In the genomic region with DNA sequence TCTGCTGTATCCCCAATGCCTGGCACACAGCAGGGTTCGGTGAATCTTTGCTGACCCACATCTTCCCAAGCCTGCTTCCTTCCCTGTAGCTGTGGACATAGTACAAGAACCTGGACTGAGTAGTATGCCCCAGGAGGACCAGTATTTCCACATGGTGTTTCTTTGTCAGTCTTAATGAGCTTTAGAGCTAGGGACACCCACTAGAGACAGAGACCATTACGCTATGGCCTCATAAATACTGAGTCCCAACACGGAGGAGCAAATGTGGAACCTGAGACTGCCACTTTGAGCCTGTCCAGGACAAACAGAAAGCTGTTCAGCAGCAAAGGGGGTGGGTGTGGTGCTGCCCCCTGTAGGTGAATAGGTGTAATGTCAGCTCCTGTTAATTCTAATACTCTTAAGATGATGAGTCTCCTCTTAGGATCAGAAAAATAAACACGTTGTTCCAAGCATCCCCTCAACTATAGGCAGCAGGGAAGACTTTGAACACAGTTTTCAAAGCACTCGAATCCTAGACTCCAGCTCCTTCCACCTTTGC, we compare ENCODE assay signal across 10 mouse cellular contexts. TPM values are rescaled to one million over a fixed set of nuclear protein-coding genes. Genes with fewer than 3 reads are reported as not detected.
DNase-seq lines count a peak whose midpoint lies in the region; ATAC-seq lines count a peak whose summit lies in the region.
"Had no signal": no experiment of that assay in that cellular context is flagged by ENCODE, and none has a peak within 500 bp of the region (broad histone marks: within the 10 kb centered on the region; RNA-seq: fewer than 3 reads in every experiment).

No protein-coding gene starts in this region.

- H3K4me2 ChIP-seq in forebrain, embryonic 14.5 days (ENCODE audit: low read length): no peak overlapping the region
- H3K4me2 ChIP-seq in neural tube, embryonic 15.5 days: no peak overlapping the region
- H3K4me2 ChIP-seq: forebrain, embryonic 15.5 days had no signal

- WGBS in forebrain, embryonic 10.5 days: 50% methylated on average over 5 of the region's 5 CpGs
- WGBS in forebrain, embryonic 14.5 days: 55% methylated on average over 5 of the region's 5 CpGs
- 48% methylated on average over 5 of the region's 5 CpGs for WGBS in neural tube, embryonic 15.5 days

- H3K27ac ChIP-seq in forebrain, embryonic 10.5 days: no peak overlapping the region
- H3K27ac ChIP-seq in forebrain, embryonic 14.5 days (ENCODE audit: low read depth, low read length): no peak overlapping the region
- no peak overlapping the region for H3K27ac ChIP-seq in neural tube, embryonic 15.5 days (replicated peaks)
- H3K27ac ChIP-seq: forebrain, embryonic 15.5 days had no signal

- no peaks in the 10 kb centered on the region for H3K9me3 ChIP-seq in forebrain, embryonic 10.5 days
- H3K9me3 ChIP-seq in forebrain, embryonic 14.5 days (replicated peaks; ENCODE audit: control insufficient read depth, low read length): no peaks in the 10 kb centered on the region
- no peaks in the 10 kb centered on the region for H3K9me3 ChIP-seq in neural tube, embryonic 15.5 days (replicated peaks)
- H3K9me3 ChIP-seq: forebrain, embryonic 15.5 days had no signal

- no peaks in the 10 kb centered on the region for H3K27me3 ChIP-seq in forebrain, embryonic 10.5 days (ENCODE audit: poor library complexity, severe bottlenecking)
- H3K27me3 ChIP-seq in forebrain, embryonic 14.5 days (replicated peaks; ENCODE audit: control insufficient read depth, insufficient read depth, low read length): no peaks in the 10 kb centered on the region
- H3K27me3 ChIP-seq in neural tube, embryonic 15.5 days (replicated peaks): peaks cover 2% of the 10 kb centered on the region; the same call in 1 of the 2 replicates
- H3K27me3 ChIP-seq: forebrain, embryonic 15.5 days had no signal

- H3K4me1 ChIP-seq in forebrain, embryonic 10.5 days: peaks cover 18% of the 10 kb centered on the region
- no peaks in the 10 kb centered on the region for H3K4me1 ChIP-seq in forebrain, embryonic 14.5 days (ENCODE audit: control insufficient read depth, insufficient read depth, low read length)
- peaks cover 29% of the 10 kb centered on the region for H3K4me1 ChIP-seq in neural tube, embryonic 15.5 days

- no peak for ATAC-seq in forebrain, embryonic 14.5 days
- no peak for ATAC-seq in neural tube, embryonic 15.5 days (ENCODE audit: low FRiP score)
- ATAC-seq: forebrain, embryonic 15.5 days had no signal

- peak; percentile 15 for DNase-seq in forebrain, embryonic 10.5 days (ENCODE audit: extremely low spot score, low spot score)
- DNase-seq in forebrain, embryonic 14.5 days (ENCODE audit: low spot score): no peak
- DNase-seq in neural tube, embryonic 10.5 days (ENCODE audit: extremely low spot score, low spot score): peak; percentile 32
- DNase-seq in embryo, embryonic 11.5 days (ENCODE audit: low read depth, low spot score): peak; percentile 22
- DNase-seq in thymus, postnatal 14 days: peak; percentile 29
- no peak for DNase-seq in spleen, postnatal 36 days (ENCODE audit: low spot score in 2 of 2)
- DNase-seq in urinary bladder, postnatal 14 days (ENCODE audit: low spot score): no peak
- DNase-seq: kidney, adult 8-10 months had no signal

- no peak overlapping the region for H3K9ac ChIP-seq in forebrain, embryonic 14.5 days (ENCODE audit: low read length)
- H3K9ac ChIP-seq in neural tube, embryonic 15.5 days (replicated peaks): no peak overlapping the region
- H3K9ac ChIP-seq: forebrain, embryonic 15.5 days had no signal

- no peaks in the 10 kb centered on the region for H3K36me3 ChIP-seq in forebrain, embryonic 10.5 days (replicated peaks)
- H3K36me3 ChIP-seq in forebrain, embryonic 14.5 days (ENCODE audit: control insufficient read depth, insufficient read depth, low read length): no peaks in the 10 kb centered on the region
- H3K36me3 ChIP-seq in neural tube, embryonic 15.5 days: no peaks in the 10 kb centered on the region
- H3K36me3 ChIP-seq: forebrain, embryonic 15.5 days had no signal

- no peak overlapping the region for H3K4me3 ChIP-seq in forebrain, embryonic 10.5 days
- H3K4me3 ChIP-seq in forebrain, embryonic 14.5 days (ENCODE audit: low read depth, low read length): no peak overlapping the region
- H3K4me3 ChIP-seq in neural tube, embryonic 15.5 days (replicated peaks): no peak overlapping the region
- H3K4me3 ChIP-seq: forebrain, embryonic 15.5 days had no signal

RNA-seq across cellular contexts. Expression of a gene that starts 44.4 kb away (rescaled TPM):
- polyA plus RNA-seq in forebrain, embryonic 10.5 days (2016; fragmentation: Nextera tagmentation; extraction: Ambion mirVana): 585 and 641 TPM in 2 replicates
- polyA plus RNA-seq in forebrain, embryonic 14.5 days (2014; fragmentation: Nextera tagmentation; extraction: Ambion mirVana): 357 and 368 TPM in 2 replicates
- 280 and 319 TPM in 2 replicates for polyA plus RNA-seq in neural tube, embryonic 15.5 days (2015; fragmentation: Nextera tagmentation; extraction: Ambion mirVana)

RNA-seq across cellular contexts. Expression of a gene that starts 45.3 kb away (rescaled TPM):
- 0.50 and 0.62 TPM in 2 replicates for polyA plus RNA-seq in forebrain, embryonic 10.5 days (2016; fragmentation: Nextera tagmentation; extraction: Ambion mirVana)
- 1.9 and 2.6 TPM in 2 replicates for polyA plus RNA-seq in forebrain, embryonic 14.5 days (2014; fragmentation: Nextera tagmentation; extraction: Ambion mirVana)
- polyA plus RNA-seq in neural tube, embryonic 15.5 days (2015; fragmentation: Nextera tagmentation; extraction: Ambion mirVana): 2.7 and 4.2 TPM in 2 replicates

Comparison
In these comparisons a context has a peak if more than half of its experiments do, and no peak if none do; other contexts are left out.
1. DNase-seq: peak in forebrain, embryonic 10.5 days (single experiment), neural tube, embryonic 10.5 days (single experiment), embryo, embryonic 11.5 days (single experiment) and thymus, postnatal 14 days (single experiment); none in forebrain, embryonic 14.5 days (single experiment), spleen, postnatal 36 days (0 of 2) and urinary bladder, postnatal 14 days (single experiment).